Mouse (Mus musculus): Measurements from ENCODE around the gene Ncf2. TPM values are rescaled to one million over a fixed set of nuclear protein-coding genes. Genes with fewer than 3 reads are reported as not detected.

Ncf2 gene
- polyA plus RNA-seq, 1 experiment from 2014 or later: 2.5 TPM

GRCm38 (mm10) chr1:152791269-152791668, 8.7 kb upstream of the Ncf2 start:
- Histone ChIP-seq H3K27ac (replicated peaks; ENCODE audit: low read depth, low read length) (no peak overlapping the region), H3K4me1 (ENCODE audit: control insufficient read depth, insufficient read depth, low read length) (no peaks in the 10 kb centered on the region; the same call in 1 of the 2 replicates)
- ATAC-seq (replicated peaks; ENCODE audit: insufficient number of reproducible peaks, low FRiP score, low TSS enrichment, low read depth): no peak

GRCm38 (mm10) chr1:152792736-152793494, 7.1 kb upstream of the Ncf2 start:
- no peaks in the 10 kb centered on the region for H3K9me3 ChIP-seq (replicated peaks; ENCODE audit: control insufficient read depth, low read length)
- H3K27ac ChIP-seq (replicated peaks; ENCODE audit: low read depth, low read length): no peak overlapping the region
- DNase-seq (ENCODE audit: low spot score): peak; percentile 8
- H3K36me3 ChIP-seq (replicated peaks; ENCODE audit: control insufficient read depth, insufficient read depth, low read depth, low read length): no peaks in the 10 kb centered on the region
- no peak overlapping the region for H3K9ac ChIP-seq (replicated peaks; ENCODE audit: low read length)
- no peak overlapping the region for H3K4me3 ChIP-seq (ENCODE audit: low read depth, low read length)
- H3K4me2 ChIP-seq (ENCODE audit: low read depth, low read length): no peak overlapping the region
- H3K27me3 ChIP-seq (ENCODE audit: control insufficient read depth, insufficient read depth, low read length): no peaks in the 10 kb centered on the region
- no peaks in the 10 kb centered on the region; the same call in 1 of the 2 replicates for H3K4me1 ChIP-seq (ENCODE audit: control insufficient read depth, insufficient read depth, low read length)
- 0 out of 2 replicates have a peak, but pooled peaks have one; percentile 8 for ATAC-seq (replicated peaks; ENCODE audit: insufficient number of reproducible peaks, low FRiP score, low TSS enrichment, low read depth)
- WGBS: 16% methylated on average over 12 of the region's 12 CpGs

More at GRCm38 (mm10) chr1:152791269-152791668, 8.7 kb upstream of the Ncf2 start:
- Histone ChIP-seq H3K36me3 (replicated peaks; ENCODE audit: control insufficient read depth, insufficient read depth, low read depth, low read length) (no peaks in the 10 kb centered on the region), H3K9me3 (replicated peaks; ENCODE audit: control insufficient read depth, low read length) (no peaks in the 10 kb centered on the region), H3K27me3 (ENCODE audit: control insufficient read depth, insufficient read depth, low read length) (no peaks in the 10 kb centered on the region), H3K4me3 (ENCODE audit: low read depth, low read length) (no peak overlapping the region), H3K4me2 (ENCODE audit: low read depth, low read length) (no peak overlapping the region), H3K9ac (replicated peaks; ENCODE audit: low read length) (no peak overlapping the region)
- WGBS: 28% methylated on average over 4 of the region's 4 CpGs
- DNase-seq (ENCODE audit: low spot score): no peak

- no peaks in the 10 kb centered on the region for H3K27me3 ChIP-seq (ENCODE audit: control insufficient read depth, insufficient read depth, low read length)
- DNase-seq (ENCODE audit: low spot score) (no peak), ATAC-seq (replicated peaks; ENCODE audit: insufficient number of reproducible peaks, low FRiP score, low TSS enrichment, low read depth) (peak; percentile 35; the same call in 1 of the 2 replicates)
- no peaks in the 10 kb centered on the region for H3K36me3 ChIP-seq (replicated peaks; ENCODE audit: control insufficient read depth, insufficient read depth, low read depth, low read length)
- no peaks in the 10 kb centered on the region; the same call in 1 of the 2 replicates for H3K4me1 ChIP-seq (ENCODE audit: control insufficient read depth, insufficient read depth, low read length)
- WGBS: 37% methylated on average over 6 of the region's 6 CpGs
- H3K27ac ChIP-seq (replicated peaks; ENCODE audit: low read depth, low read length): no peak overlapping the region
- no peak overlapping the region for H3K4me2 ChIP-seq (ENCODE audit: low read depth, low read length)
- no peaks in the 10 kb centered on the region for H3K9me3 ChIP-seq (replicated peaks; ENCODE audit: control insufficient read depth, low read length)
- H3K9ac ChIP-seq (replicated peaks; ENCODE audit: low read length): no peak overlapping the region
- no peak overlapping the region for H3K4me3 ChIP-seq (ENCODE audit: low read depth, low read length)
Observed at GRCm38 (mm10) chr1:152793495-152794130, 6.4 kb upstream of the Ncf2 start.

GRCm38 (mm10) chr1:152795688-152796255, 4.2 kb upstream of the Ncf2 start:
- Histone ChIP-seq H3K9me3 (replicated peaks; ENCODE audit: control insufficient read depth, low read length) (no peaks in the 10 kb centered on the region), H3K4me1 (ENCODE audit: control insufficient read depth, insufficient read depth, low read length) (no peaks in the 10 kb centered on the region; the same call in 1 of the 2 replicates), H3K36me3 (replicated peaks; ENCODE audit: control insufficient read depth, insufficient read depth, low read depth, low read length) (no peaks in the 10 kb centered on the region), H3K27ac (replicated peaks; ENCODE audit: low read depth, low read length) (no peak overlapping the region), H3K9ac (replicated peaks; ENCODE audit: low read length) (no peak overlapping the region), H3K4me3 (ENCODE audit: low read depth, low read length) (no peak overlapping the region), H3K27me3 (ENCODE audit: control insufficient read depth, insufficient read depth, low read length) (no peaks in the 10 kb centered on the region), H3K4me2 (ENCODE audit: low read depth, low read length) (no peak overlapping the region)
- WGBS: 76% methylated on average over 8 of the region's 8 CpGs
- DNase-seq (ENCODE audit: low spot score): no peak
- ATAC-seq (replicated peaks; ENCODE audit: insufficient number of reproducible peaks, low FRiP score, low TSS enrichment, low read depth): no peak

- Histone ChIP-seq H3K9me3 (replicated peaks; ENCODE audit: control insufficient read depth, low read length) (no peaks in the 10 kb centered on the region), H3K9ac (replicated peaks; ENCODE audit: low read length) (no peak overlapping the region), H3K4me3 (ENCODE audit: low read depth, low read length) (no peak overlapping the region), H3K4me1 (ENCODE audit: control insufficient read depth, insufficient read depth, low read length) (no peaks in the 10 kb centered on the region), H3K4me2 (ENCODE audit: low read depth, low read length) (no peak overlapping the region), H3K27ac (replicated peaks; ENCODE audit: low read depth, low read length) (no peak overlapping the region), H3K36me3 (replicated peaks; ENCODE audit: control insufficient read depth, insufficient read depth, low read depth, low read length) (no peaks in the 10 kb centered on the region), H3K27me3 (ENCODE audit: control insufficient read depth, insufficient read depth, low read length) (no peaks in the 10 kb centered on the region)
- no peak for DNase-seq (ENCODE audit: low spot score)
- ATAC-seq (replicated peaks; ENCODE audit: insufficient number of reproducible peaks, low FRiP score, low TSS enrichment, low read depth): no peak
- 84% methylated on average over 8 of the region's 8 CpGs for WGBS
Observed at GRCm38 (mm10) chr1:152796683-152797263, 3.2 kb upstream of the Ncf2 start.

GRCm38 (mm10) chr1:152798125-152798524, 1.9 kb upstream of the Ncf2 start:
- no peaks in the 10 kb centered on the region for H3K9me3 ChIP-seq (replicated peaks; ENCODE audit: control insufficient read depth, low read length)
- no peak overlapping the region for H3K27ac ChIP-seq (replicated peaks; ENCODE audit: low read depth, low read length)
- H3K27me3 ChIP-seq (ENCODE audit: control insufficient read depth, insufficient read depth, low read length): no peaks in the 10 kb centered on the region
- no peak for ATAC-seq (replicated peaks; ENCODE audit: insufficient number of reproducible peaks, low FRiP score, low TSS enrichment, low read depth)
- H3K4me1 ChIP-seq (ENCODE audit: control insufficient read depth, insufficient read depth, low read length): no peaks in the 10 kb centered on the region
- DNase-seq (ENCODE audit: low spot score): peak; percentile 11
- no peak overlapping the region for H3K4me2 ChIP-seq (ENCODE audit: low read depth, low read length)
- H3K36me3 ChIP-seq (replicated peaks; ENCODE audit: control insufficient read depth, insufficient read depth, low read depth, low read length): no peaks in the 10 kb centered on the region
- no peak overlapping the region for H3K4me3 ChIP-seq (ENCODE audit: low read depth, low read length)
- H3K9ac ChIP-seq (replicated peaks; ENCODE audit: low read length): no peak overlapping the region
- WGBS: 68% methylated on average over 9 of the region's 9 CpGs

- Histone ChIP-seq H3K36me3 (replicated peaks; ENCODE audit: control insufficient read depth, insufficient read depth, low read depth, low read length) (no peaks in the 10 kb centered on the region), H3K27me3 (ENCODE audit: control insufficient read depth, insufficient read depth, low read length) (no peaks in the 10 kb centered on the region), H3K27ac (replicated peaks; ENCODE audit: low read depth, low read length) (no peak overlapping the region)
Observed at GRCm38 (mm10) chr1:152800633-152801176, 711 bp downstream of the Ncf2 start.

More at GRCm38 (mm10) chr1:152800633-152801176, 711 bp downstream of the Ncf2 start:
- 86% methylated on average over 13 of the region's 13 CpGs for WGBS
- Histone ChIP-seq H3K4me1 (ENCODE audit: control insufficient read depth, insufficient read depth, low read length) (no peaks in the 10 kb centered on the region), H3K9me3 (replicated peaks; ENCODE audit: control insufficient read depth, low read length) (no peaks in the 10 kb centered on the region), H3K9ac (replicated peaks; ENCODE audit: low read length) (no peak overlapping the region), H3K4me3 (ENCODE audit: low read depth, low read length) (no peak overlapping the region), H3K4me2 (ENCODE audit: low read depth, low read length) (no peak overlapping the region)
- DNase-seq (ENCODE audit: low spot score) (no peak), ATAC-seq (replicated peaks; ENCODE audit: insufficient number of reproducible peaks, low FRiP score, low TSS enrichment, low read depth) (no peak)

Data from embryonic facial prominence, embryonic 11.5 days (tissue).